Mouse (Mus musculus): ENCODE data around the gene 1110002E22Rik.

Gene 1110002E22Rik

DNA sequence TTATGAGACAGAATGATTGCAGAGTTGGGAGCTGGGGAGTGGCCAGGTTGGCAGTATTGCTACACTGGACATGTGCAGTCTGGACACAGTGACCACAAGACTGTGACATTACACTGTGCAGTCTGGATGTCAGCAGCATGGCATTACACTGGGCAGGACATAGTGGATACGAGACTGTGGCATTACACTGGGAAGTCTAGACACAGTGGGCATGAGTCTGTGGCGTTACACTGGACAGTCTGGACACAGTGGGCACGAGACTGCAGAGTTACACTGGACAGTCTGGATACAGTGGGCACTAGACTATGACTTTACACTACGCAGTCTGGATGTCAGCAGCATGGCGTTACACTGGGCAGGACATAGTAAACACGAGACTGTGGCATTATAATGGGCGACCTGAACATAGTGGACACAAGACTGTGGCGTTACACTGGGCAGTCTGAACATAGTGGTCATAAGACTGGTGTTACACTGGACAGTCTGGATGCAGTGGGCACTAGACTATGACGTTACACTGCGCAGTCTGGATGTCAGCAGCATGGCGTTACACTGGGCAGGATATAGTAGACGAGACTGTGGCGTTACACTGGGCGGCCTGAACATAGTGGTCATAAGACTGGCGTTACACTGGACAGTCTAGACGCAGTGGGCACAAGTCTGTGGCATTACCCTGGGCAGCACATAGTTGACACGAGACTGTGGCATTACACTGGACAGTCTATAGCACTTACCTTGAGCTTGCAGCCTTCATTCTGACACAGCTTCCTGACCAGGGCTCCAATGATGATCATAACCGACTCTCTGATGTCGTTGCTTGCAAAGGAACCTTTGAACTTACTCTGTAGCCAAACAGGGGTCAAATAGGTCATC is 46.3 kb downstream of the 1110002E22Rik start:
- DNase-seq, result no peak

DNA sequence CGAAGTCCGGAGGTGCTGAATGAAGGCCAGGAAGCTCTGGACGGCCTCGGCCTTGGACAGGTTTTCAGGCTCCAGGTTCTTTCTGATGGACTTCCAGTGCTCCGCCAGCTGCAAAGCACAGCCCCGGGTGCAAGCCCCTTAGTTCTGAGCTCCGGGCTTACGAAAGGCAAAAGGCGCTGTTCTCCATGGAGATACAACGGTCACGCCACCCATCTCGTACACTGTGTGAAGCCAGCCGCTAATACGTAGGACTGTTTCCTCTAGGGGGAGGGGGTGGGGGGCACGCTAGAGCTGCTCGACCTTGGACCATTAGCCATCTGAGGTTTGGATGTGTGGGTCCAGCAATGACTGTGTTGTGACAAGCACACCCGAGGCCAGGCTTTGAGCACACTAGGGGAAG is 49.3 kb downstream of the 1110002E22Rik start:
- no peak for DNase-seq

DNA sequence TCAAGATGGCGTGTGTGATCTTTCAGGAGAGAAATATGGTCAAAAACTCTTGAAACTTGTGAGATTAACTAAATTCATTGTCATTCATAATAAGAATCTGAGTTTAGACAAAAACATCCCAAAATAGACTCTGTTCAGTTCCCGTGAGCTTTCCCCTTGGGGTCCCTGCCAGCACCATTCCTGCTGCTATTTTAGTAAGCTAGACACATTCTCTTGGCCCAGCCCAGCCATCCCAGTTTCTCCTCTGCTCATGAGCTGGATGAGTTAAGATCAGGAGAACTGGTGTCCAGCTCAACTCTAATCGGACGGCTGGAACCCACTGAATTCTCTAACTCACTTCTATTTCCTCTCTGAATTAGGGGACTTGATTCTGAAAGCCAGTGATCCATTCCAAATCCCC is 52.0 kb downstream of the 1110002E22Rik start:
- no peak for DNase-seq

DNA sequence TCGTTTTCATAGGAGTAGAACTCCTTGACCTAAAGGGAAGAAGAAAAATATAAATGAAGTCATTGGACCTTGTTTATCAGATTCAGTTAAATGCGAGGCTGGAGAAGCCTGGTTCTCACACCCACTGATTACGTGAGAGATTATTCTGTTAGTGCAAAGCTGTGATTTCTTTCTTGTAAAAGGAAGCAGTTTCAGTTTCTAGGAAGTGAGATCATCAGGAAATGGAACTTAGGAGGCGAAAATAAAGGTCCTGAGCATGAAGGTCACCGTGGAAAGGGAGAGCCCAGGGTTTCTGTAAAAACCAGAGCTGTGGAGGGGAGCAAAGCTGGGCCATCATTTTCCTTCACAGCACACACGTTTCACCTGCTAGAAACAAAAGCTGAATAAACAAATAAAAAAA is 53.5 kb downstream of the 1110002E22Rik start:
- no peak for DNase-seq

GRCm38 (mm10) chr3:138118831-138119230 is 54.0 kb downstream of the 1110002E22Rik start:
- no peak for DNase-seq

GRCm38 (mm10) chr3:138119444-138120105 is 54.7 kb downstream of the 1110002E22Rik start:
- DNase-seq, result no peak

GRCm38 (mm10) chr3:138121461-138121860 is 56.6 kb downstream of the 1110002E22Rik start:
- no peak for DNase-seq

- DNase-seq, result no peak
Measured at GRCm38 (mm10) chr3:138123842-138124241, 59.0 kb downstream of the 1110002E22Rik start.

GRCm38 (mm10) chr3:138129110-138129509 is 64.3 kb downstream of the 1110002E22Rik start:
- no peak for DNase-seq

GRCm38 (mm10) chr3:138130692-138131091 is 65.8 kb downstream of the 1110002E22Rik start:
- no peak for DNase-seq

Data from kidney, postnatal 36 days (tissue).